Mouse (Mus musculus): ENCODE measurements at regions not wholly inside any gene's neighbourhood (a gene's known extent, or its start where the extent isn't known, plus 50 kb on each side); places are given as distances from the start of the nearest gene placed in this dataset.
"Not testable (repeated sequence)": the region's sequence is repeated elsewhere in the genome, so short reads cannot be mapped to it uniquely, and the experiment has no call there.

DNA sequence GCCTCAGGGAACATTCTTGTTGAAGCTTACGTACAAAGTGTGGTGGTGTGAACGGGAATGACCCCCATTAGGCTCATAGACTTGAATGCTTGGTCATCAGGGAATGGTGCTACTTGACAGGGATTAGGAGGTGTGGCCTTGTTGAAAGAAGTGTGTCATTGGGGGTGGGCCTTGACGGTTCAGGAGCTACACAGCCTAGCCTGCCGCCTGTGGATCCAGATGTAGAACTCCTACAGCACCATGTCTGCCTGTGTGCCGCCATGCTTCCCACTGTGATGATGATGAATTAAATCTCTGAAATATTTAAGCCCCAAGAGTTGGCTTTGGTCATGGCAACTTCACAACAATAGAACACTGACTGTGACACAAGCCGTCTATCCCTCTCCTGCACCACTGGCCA lies 163.6 kb downstream of the Ankrd50 start:
- DNase-seq (ENCODE audit: low spot score) = no peak

DNA sequence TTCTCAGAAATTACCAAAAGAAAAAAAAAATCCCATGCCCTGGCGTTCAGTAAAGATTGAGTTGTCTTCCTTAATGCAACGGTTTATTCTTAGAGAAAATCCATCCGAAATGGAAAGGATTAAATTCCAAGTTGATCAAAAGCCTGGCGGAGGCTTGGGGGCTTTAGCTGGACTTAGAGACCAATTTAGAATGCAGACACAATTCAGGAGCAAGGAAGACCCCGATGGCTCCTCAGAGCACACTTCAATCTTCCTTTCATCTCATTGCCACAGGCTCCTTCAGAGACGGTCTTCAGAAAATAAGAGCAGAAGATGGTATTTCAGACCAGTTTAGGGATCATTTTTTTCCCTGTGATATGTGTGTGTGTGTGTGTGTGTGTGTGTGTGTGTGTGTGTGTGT lies 171.8 kb downstream of the Ankrd50 start:
- DNase-seq (ENCODE audit: low spot score) = no peak

DNA sequence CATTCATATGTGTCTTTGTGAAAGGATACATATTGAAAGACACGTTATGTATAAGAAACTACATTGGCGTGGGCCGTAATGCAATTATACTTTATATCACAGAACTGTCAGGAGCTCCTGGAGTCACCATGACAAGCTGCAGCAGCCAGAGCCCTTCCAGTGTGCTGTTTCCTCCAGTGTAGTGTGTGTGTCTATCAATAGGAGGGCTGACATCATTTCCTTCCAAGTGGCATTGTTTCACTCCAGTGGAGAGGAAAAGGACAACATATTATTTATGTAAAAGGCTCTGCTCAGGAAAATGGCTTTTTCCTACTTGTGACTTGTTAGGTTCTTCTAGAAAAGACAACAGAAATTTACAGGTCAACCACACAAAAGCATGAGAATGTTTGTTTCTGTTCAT lies 172.5 kb downstream of the Ankrd50 start:
- DNase-seq (ENCODE audit: low spot score) = no peak

DNA sequence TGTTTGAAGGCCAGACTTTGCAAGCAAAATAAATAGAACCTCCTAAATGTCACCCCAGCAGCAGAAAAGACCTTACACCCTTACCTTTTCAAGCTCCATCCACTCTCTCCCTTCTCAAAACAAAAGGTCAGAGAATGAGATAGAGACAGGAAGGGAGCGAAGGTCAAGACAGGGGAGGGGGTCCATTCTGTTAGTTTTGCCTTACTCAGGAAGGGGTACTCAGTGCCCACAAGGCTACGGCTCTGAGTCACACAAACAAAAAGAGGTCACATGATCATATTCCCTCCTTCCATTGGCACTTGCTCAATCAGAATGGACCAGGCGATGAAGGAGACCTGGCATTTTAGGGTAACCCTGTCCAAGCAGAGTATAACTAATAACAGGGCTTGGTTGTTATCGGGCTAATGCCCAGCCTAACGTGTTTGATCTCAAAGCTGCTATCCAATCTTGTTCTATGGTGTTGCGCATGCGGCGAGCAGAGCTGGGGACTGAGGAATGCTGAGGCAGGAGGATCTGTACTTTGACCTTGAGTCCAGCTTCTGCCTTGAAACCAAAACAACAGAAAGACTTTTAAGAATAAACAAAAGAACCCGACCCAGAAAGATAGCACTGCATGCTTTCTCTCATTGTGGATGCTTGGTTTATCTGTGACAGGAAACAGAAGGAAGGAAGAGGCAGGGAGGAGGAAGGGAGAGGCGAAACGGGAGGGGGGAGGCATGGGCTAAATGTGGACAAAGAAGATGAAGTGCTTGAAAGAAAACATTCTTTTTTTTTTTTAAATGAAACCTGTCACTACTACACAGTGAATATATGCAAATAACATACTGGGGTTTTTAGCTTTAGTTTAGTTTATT lies 184.5 kb downstream of the Ankrd50 start:
- DNase-seq (ENCODE audit: low spot score) = no peak

DNA sequence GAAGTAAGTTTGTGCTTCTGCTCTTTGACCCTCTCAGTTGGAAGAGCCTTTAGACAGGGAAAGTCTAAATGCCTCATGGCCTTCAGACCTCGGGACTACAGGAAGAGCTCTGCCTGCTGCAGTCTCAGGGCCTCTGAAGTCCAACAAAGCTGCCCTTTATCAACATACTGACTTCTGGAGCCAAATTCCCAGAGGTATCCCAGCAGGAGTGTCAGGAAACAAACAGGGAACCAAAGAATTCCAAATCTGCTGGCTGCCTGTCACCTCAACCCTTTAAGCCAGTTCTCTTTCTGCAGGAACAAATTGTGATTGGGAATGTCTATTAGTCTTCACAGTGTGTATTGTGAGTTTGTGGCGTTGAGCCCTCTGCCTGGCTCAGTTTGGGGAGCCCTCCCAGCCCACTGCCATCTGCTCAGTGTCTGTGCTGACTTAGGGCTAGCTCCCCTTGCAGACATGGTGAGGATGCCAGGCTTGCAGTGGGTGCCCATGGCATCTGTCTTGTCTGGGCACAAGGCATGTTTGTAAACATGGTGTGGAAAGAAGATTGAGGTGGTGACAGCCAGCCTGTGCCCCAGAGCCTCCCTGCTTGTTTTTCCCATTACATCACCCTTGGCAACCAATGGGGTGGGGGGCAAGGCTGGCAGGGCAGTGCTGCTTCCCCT lies 185.3 kb downstream of the Ankrd50 start:
- DNase-seq (ENCODE audit: low spot score) = no peak

DNA sequence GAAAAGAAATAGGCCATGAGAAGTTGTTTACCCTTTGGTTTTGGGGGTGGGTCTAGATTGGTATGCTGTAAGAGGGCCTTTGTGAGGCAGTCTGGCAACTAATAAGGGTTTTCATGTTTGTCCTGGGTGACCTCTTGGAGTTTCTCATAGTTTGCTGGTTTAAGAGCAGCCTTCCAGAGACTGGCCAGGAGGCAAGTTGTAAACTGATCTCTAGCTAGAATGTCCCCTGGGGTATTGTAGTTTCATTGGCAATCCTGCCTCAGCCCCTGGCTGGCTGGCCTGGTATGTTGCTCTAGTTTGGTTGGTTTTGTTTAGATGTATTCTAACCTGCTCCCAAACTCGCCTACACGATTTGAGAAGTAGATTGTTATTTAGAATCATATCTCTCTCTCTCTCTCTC lies 187.1 kb downstream of the Ankrd50 start:
- no peak for DNase-seq (ENCODE audit: low spot score)

DNA sequence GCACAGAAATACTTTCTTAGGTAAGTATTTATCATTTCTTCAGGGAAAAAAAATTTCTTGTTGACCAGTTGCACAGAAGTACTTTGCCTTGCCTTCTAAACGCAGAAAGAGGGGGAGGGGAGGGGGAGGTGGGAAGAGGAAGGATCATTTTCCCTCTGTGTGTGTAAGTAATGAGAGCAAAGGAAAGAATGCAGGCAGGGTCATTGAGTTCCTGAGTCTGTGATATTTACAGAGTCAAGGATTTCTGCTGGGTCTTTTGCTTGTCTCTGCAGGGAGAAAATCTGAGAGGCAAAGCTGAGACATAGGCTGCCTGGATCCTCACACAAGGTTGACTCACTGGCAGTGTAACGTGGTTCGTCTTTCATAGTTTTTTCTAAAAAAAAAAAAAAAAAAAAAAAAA lies 195.6 kb downstream of the Ankrd50 start:
- no peak for DNase-seq (ENCODE audit: low spot score)

DNA sequence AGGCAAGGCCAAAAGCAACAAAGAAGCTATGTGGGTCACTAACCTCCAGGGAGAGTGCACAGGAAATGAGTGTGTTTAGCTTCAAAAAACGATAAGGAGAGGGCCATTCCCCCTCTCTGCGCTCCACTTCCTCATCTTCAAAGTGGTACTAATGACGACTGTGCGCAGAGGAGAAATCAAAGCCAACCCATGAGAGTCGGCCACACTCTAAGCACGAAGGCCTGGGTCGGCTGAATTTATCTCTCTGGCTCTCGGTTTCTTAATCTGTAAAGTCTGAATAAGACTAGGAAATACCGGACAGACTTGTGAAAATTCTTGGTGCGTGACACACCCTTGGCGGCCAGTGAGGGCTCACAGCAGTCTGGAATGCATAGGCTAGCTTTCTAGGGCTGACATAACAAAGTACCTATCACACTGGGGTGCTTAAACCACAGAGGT lies 200.9 kb downstream of the Ankrd50 start:
- DNase-seq (ENCODE audit: low spot score) = peak; percentile 32

DNA sequence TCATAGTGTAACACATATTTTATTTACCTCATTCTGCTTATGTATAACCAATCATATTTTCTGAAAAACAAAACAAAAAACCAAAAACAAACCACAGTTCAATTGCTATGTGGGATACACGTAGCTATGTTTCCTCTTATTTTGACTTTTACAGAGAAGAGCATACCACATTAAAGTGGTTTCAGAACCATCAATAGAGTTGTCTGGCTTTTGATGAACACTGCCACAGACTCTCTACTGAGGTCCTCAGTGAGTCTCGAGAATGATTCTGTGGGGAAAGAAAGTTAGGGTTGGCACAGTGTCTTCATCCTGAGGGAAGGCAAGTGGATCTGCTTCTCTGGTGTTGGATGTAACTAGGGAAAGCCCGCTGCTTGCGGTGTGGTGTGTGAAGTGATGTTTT lies 201.8 kb downstream of the Ankrd50 start:
- DNase-seq (ENCODE audit: low spot score) = no peak

DNA sequence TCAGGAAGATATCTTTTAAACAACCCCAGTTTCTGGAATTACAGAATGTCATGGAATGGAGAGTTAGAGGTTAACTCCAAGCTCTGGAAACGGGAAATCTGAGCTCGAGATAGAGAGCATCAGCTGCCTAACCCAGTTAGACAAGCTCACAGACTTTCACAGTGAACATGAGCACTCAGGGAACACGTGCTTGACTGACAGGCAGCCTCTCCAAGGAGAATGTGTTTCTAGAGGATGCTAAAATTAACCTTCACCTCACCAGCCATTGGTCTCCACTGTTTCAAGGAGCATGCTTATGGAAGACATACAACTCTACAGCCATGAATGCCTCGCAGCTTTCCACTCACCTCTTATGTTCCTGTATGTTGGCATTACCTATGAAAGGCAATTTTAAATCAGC lies 203.0 kb downstream of the Ankrd50 start:
- no peak for DNase-seq (ENCODE audit: low spot score)

DNA sequence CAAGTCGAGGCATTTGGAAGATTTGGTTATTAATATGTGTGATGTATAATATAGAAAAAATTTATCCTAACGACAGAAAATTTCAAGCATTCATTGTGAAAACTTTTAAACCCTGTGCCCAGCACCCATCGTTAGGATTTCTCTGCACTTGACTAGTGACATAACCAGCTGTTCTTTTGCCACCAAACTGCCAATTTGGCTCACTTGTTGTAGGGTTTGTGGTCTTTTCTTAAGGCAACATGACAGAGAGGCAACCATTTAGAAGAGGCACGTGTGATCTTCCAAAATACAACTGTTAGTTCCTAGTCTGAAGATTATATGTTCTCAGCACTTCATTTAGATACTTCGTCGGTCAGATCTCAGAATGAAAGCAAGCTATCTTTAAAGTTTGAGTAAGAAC lies 203.8 kb downstream of the Ankrd50 start:
- DNase-seq (ENCODE audit: low spot score) = no peak

DNA sequence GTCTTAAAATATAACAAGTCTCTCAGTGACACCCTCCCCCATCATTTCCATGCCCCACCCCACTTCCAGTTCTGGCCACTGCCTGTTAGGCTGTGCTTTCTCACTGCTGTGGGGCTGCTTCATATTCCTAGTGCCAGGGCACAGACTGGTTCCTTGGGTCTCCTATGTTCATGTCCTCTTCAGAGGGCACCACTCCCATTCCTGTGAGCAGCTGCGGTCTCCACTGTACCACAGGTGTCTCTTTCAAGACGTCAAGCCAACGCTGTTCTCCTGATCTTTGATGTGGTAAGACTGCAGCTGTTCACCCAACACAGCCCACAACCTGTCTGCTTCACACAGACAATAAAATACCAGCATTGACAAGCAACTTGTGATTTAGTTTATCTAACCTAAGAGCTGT lies 204.5 kb downstream of the Ankrd50 start:
- no peak for DNase-seq (ENCODE audit: low spot score)

DNA sequence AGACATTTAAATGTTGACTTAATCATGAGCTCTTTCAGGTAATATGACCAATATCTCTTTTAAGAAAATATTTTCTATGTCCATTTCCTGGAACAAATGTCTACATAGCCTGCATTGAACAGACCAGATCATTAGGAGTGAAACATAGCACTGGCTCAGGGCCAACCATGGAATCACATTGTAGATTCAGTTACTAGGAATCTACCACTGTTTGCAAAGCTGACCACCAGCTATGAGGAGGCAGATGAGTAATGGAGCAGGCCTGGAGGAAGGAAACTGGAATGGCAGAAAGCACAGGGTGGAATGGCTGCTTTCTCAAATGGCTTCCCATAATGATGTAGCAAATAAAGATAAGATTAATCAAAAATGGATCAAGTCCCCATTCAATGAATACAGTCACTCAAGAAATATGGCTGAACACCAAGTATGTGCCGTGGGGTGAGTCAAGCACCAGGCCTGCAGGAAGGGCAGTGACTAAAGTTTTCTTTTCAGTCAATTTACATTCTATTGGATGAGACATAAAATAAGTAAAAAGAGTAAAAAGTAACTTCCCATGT lies 207.6 kb downstream of the Ankrd50 start:
- DNase-seq (ENCODE audit: low spot score) = no peak

DNA sequence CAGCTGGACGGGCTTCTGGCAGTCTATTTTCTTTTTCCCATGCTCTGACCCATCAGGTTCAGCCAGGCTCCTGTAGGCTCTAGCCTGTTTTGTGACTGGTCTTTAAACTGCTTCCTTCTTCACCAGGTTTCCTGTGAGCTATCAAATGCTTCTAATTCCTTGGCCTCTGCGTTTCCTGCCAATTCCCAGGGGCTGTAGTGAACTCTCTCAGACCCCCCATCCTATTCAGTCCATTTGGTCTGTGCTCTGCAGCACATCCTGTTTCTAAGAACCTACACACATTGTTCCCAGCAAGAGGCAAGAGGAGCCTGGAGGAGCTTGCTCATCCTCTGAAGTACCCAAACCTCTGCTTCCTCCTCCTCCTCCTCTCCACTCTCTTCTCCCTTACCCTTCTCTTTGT lies 209.3 kb downstream of the Ankrd50 start:
- no peak for DNase-seq (ENCODE audit: low spot score)

DNA sequence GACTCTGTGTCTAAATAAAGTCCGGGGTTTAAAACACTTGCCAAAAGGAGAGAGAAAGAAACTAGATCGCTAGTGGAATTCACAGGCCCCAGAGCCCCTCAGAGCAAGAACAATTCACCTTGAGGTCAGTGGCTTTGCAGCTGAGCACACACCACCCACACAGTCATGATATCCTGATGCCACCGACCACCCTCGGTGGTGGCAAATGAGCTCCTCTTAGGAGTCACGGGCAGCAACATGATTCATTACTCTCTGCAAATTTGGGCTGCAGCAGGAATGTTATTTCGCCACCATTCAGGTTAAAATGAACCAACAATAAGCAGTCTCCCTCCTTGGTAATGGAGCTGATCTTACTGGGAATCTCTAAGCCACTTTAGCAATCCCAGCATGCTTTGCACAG lies 213.9 kb downstream of the Ankrd50 start:
- DNase-seq (ENCODE audit: low spot score) = no peak

DNA sequence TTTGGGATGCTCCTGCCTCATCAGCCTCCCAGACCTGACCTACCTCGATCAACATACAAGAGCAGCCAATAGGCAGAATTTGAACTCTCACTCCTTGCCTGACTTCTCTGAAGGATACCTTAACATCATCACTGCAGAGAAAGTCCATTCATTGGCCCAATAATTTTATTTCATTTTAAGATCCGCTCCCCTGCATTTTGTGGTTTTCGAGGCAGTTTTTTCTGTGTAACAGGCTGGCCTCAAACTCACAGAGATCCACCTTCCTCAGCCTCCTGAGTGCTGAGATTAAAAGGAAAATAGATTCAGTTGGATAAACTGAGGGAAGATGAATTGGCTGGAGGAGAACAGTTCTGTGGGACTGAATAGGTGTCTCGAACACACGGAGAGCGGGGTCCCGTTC lies 216.4 kb downstream of the Ankrd50 start:
- DNase-seq (ENCODE audit: low spot score) = no peak

DNA sequence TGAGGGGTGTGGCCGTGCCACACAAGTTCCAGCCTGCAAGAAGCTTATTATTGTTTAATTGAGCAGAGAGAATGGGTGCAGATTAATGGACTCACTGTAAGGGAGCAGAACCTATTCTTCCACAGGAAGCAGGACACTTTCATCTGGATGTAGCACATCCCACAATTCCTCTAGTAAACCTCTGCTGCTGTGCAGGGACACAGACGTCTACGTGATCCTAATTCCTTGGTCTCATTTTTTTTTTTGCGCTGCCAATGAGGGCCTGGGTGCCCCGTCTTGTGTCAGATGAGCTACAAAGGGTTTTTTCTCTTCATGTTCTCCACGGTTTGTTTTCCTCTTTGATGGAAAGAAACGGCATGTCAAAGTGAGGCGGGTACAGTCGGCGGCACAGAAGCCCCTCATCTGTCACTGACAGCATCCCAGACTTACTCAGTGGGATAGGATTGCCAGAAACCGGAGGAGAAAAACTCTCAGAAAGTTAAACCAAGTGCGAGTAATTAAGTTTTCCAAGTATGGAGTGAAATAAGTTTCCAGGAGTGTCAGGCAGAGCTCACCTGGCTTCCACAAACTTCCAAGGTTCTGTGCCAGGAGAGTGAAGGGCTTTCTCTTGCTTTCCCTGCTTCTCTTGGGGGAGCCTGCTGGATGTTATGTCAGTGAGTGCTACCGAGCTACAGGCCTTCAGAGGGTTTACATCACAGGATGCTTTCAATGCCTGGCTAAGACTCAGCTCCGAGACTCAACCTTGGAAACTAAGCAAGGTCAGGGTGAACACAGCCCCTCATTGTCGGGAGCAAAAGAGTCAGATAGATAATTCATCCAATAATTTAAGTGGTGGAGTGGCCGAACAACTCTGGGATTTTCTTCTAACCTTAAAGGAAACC lies 221.1 kb downstream of the Ankrd50 start:
- DNase-seq (ENCODE audit: low spot score) = no peak

DNA sequence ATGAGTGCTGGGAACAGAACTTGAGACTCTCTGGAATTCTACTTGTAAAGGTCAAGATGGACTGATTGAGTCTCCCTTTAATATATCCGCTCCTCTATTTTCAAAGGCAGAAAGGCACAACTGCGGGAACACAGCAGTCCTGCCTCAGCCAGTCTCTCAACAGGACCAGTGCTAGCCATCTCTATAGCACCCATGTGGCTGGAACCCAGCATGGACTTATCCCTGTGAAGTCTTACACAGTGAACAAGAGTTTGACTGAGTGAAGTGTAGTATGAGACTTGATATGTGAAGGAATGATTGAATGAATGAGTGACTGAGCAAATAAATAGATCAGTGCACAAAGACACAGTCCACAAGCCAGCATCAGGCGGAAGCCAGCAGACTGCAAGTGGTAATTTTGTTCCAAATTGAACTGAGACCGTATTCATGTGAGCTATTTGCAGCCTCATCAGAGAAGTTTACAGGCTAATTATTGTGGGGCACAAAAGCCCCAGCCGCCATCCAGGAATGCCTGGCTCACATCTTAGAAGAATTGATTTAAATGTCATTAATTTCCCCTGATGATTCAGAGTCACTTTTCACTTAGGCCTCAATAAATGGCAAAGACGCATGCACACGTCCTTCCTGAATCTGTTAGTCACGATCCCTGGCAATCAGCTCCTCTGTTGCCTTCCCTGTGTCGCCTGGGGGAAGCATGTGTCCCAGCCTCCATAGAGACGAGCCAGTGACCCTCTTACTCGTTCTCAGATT lies 223.1 kb downstream of the Ankrd50 start:
- no peak for DNase-seq (ENCODE audit: low spot score)

DNA sequence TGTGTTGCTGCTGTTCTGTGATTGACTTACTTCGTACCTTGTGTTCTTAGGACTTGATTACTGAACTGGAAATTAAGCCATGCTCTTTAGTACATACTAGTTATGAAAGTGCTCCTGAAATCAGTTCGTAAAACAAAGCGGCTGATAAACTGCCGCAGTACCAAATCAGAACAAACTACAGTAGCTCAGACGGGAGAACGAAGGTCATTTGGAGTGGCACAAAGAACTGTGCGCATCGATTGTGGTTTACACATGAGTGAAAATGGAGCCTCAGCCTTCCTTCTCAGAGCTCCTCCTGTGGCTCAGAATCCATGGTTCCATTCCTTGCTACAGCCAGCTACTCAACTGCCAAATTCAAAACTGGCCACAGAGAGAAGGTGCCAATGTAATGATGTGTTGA lies 225.4 kb downstream of the Ankrd50 start:
- not testable (repeated sequence) for DNase-seq (ENCODE audit: low spot score)

DNA sequence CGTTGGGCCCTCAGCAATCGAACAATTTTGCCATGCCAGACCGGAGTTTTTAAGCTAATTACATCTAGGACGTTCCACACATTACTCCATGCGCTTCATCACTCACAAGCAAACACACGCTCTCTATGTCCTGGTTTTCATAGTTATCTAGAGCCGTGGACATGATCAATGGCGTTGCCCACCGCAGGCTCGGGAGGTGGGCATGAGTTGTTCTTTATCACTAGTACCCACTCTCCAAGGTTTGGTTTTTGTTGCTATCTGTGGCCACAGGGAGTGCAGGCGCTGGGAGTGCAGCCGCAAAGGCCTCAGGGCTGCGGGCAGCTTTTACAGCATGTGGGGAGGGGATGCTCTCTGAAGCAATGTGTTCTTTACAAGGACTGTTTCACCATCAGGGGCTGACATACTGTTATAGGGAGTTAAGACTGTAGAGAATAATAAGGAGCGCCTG lies 226.8 kb downstream of the Ankrd50 start:
- DNase-seq (ENCODE audit: low spot score) = no peak

DNA sequence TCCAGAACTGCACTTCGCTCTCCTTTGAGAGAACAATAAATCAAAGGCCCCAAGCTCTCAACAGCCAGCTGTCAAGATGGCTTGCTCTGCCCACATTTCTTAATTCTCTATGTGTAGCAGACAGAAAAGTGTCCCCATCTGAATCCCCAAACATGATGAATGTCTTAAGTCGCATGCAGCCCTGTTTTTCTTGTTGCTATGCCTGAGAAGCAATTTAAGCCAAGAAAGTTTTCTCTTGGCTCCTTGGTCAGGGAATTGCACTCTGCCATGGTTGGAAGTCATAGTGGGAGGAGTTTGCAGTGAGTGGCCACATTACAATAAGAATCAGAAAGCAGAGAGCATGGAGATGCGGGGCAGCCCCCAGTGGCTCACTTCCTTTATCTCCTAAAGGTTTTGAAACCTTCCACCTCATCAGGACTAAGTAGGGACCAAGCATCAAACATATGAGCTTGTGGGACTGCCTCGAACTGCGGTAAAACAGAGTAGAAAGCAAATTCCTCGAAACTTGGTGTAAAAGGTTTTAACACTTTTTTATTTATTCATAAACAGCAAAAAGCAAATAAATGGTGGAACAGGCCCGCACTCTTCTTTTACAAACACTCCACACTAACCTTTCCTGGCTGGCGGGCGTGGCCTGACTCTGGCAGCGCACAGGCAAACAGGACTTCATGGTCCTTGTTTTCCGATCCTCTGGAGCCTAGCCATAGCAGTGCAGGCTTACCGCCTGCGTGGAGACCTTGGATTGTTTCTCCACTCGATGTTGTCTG lies 227.4 kb downstream of the Ankrd50 start:
- no peak for DNase-seq (ENCODE audit: low spot score)
